Mouse (Mus musculus) heart, embryonic 13.5 days (tissue): ENCODE measurements around the gene Cyp27b1. TPM values are rescaled to one million over a fixed set of nuclear protein-coding genes. Genes with fewer than 3 reads are reported as not detected.
"Not testable (repeated sequence)": the region's sequence is repeated elsewhere in the genome, so short reads cannot be mapped to it uniquely, and the experiment has no call there.

Source experiments
- ATAC-seq: fragments of 200-750 bp; cut with Nextera tagmentation; 2 replicates; pipeline ENCODE4 v1.8.0; 2017; ENCODE audit warnings: moderate TSS enrichment; ENCODE audit not compliant: insufficient number of reproducible peaks, low FRiP score, low TSS enrichment; ENCODE audit errors: extremely low read depth
- H3K27ac ChIP-seq: fragments of 300-500 bp; sonication (generic); replicated peaks from 2 replicates; pipeline ENCODE4 v1.5.1; 2015; ENCODE audit warnings: moderate library complexity, mild to moderate bottlenecking, inconsistent platforms
- H3K27me3 ChIP-seq: fragments of 300-500 bp; sonication (generic); replicated peaks from 2 replicates; pipeline ENCODE4 v1.6.1; 2015; ENCODE audit warnings: mild to moderate bottlenecking, inconsistent platforms
- H3K36me3 ChIP-seq: fragments of 300-500 bp; sonication (generic); 2 replicates; pipeline ENCODE4 v1.6.1; 2015; ENCODE audit warnings: mild to moderate bottlenecking, inconsistent platforms
- H3K4me1 ChIP-seq: fragments of 300-500 bp; sonication (generic); 2 replicates; pipeline ENCODE4 v1.6.1; 2015; ENCODE audit warnings: inconsistent platforms
- H3K4me2 ChIP-seq: fragments of 300-500 bp; sonication (generic); 2 replicates; pipeline ENCODE4 v1.6.1; 2015; ENCODE audit warnings: inconsistent platforms, mild to moderate bottlenecking, moderate library complexity
- H3K4me3 ChIP-seq: fragments of 300-500 bp; sonication (generic); 2 replicates; pipeline ENCODE4 v1.5.1; 2015; ENCODE audit warnings: moderate library complexity, mild to moderate bottlenecking, inconsistent platforms
- H3K9ac ChIP-seq: fragments of 300-500 bp; sonication (generic); 2 replicates; pipeline ENCODE4 v1.6.1; 2015; ENCODE audit warnings: inconsistent platforms, mild to moderate bottlenecking, moderate library complexity
- H3K9me3 ChIP-seq: fragments of 300-500 bp; sonication (generic); 2 replicates; pipeline ENCODE4 v1.6.1; 2016; ENCODE audit warnings: inconsistent platforms
- WGBS: fragments of 180-500 bp; shearing (Covaris S2); methylation state at CpG from one replicate; pipeline ENCODE4 v1.1.7; 2015; ENCODE audit warnings: mixed read lengths; 5-methylcytosine and 5-hydroxymethylcytosine counted together
- polyA plus RNA-seq: library from polyadenylated mRNA; unstranded; fragments of >200 nt; fragmentation: Nextera tagmentation; extraction: Ambion mirVana; gene quantifications from 2 replicates; pipeline ENCODE4 v1.2.1, GENCODE M21; 2015

Gene Cyp27b1
- polyA plus RNA-seq, 1 experiment from 2014 or later, result 0.21 TPM

GRCm38 (mm10) chr10:127072270-127072669 lies 24.2 kb downstream of the Cyp27b1 start:
- 76% methylated on average over 4 of the region's 4 CpGs for WGBS
- not testable (repeated sequence) for ATAC-seq, H3K9ac ChIP-seq, H3K9me3 ChIP-seq, H3K4me3 ChIP-seq, H3K4me2 ChIP-seq, H3K27ac ChIP-seq
- Histone ChIP-seq H3K4me1 (peaks cover 20% of the 10 kb centered on the region), H3K36me3 (peaks cover 15% of the 10 kb centered on the region), H3K27me3 (peaks cover 31% of the 10 kb centered on the region)

- WGBS, result 70% methylated on average over 2 of the region's 2 CpGs
- not testable (repeated sequence) for H3K27ac ChIP-seq, H3K9ac ChIP-seq, ATAC-seq, H3K4me2 ChIP-seq, H3K36me3 ChIP-seq, H3K9me3 ChIP-seq, H3K4me3 ChIP-seq
- Histone ChIP-seq H3K27me3 (peaks cover 38% of the 10 kb centered on the region), H3K4me1 (peaks cover 20% of the 10 kb centered on the region)
Measured at GRCm38 (mm10) chr10:127072969-127073368, 24.9 kb downstream of the Cyp27b1 start.

- no peak overlapping the region for H3K4me2 ChIP-seq
- WGBS, result 84% methylated on average over 1 of the region's 1 CpGs
- no peaks in the 10 kb centered on the region for H3K9me3 ChIP-seq
- H3K27ac ChIP-seq, result no peak overlapping the region
- peaks cover 22% of the 10 kb centered on the region for H3K4me1 ChIP-seq
- no peak overlapping the region for H3K4me3 ChIP-seq
- ATAC-seq, result no peak
- no peak overlapping the region for H3K9ac ChIP-seq
- no peaks in the 10 kb centered on the region for H3K36me3 ChIP-seq
- H3K27me3 ChIP-seq, result peaks cover 48% of the 10 kb centered on the region
Measured at GRCm38 (mm10) chr10:127073981-127074380, 25.9 kb downstream of the Cyp27b1 start.

- H3K9me3 ChIP-seq, result no peaks in the 10 kb centered on the region
- no peak within 1 kb of the TSS for H3K4me3 ChIP-seq
- no peak within 1 kb of the TSS for H3K4me2 ChIP-seq
- H3K4me1 ChIP-seq, result peaks cover 27% of the 10 kb centered on the region
- ATAC-seq, result no peak
- 53% methylated on average over 9 of the region's 9 CpGs for WGBS
- H3K36me3 ChIP-seq, result no peaks in the 10 kb centered on the region
- peaks cover 59% of the 10 kb centered on the region for H3K27me3 ChIP-seq
- no peak within 1 kb of the TSS for H3K27ac ChIP-seq
- no peak within 1 kb of the TSS for H3K9ac ChIP-seq
Measured at GRCm38 (mm10) chr10:127075080-127075479, 27.0 kb downstream of the Cyp27b1 start, which contains the start of gene Agap2. Agap2 (plus strand) TSS chr10:127075284.

GRCm38 (mm10) chr10:127075651-127076050 lies 27.6 kb downstream of the Cyp27b1 start:
- ATAC-seq, result no peak
- H3K9me3 ChIP-seq, result no peaks in the 10 kb centered on the region
- no peak overlapping the region for H3K4me3 ChIP-seq
- peaks cover 31% of the 10 kb centered on the region for H3K4me1 ChIP-seq
- H3K36me3 ChIP-seq, result no peaks in the 10 kb centered on the region
- no peak overlapping the region for H3K9ac ChIP-seq
- 60% methylated on average over 8 of the region's 8 CpGs for WGBS
- no peak overlapping the region for H3K4me2 ChIP-seq
- H3K27me3 ChIP-seq, result peaks cover 65% of the 10 kb centered on the region
- no peak overlapping the region for H3K27ac ChIP-seq

- no peak for ATAC-seq
- H3K27me3 ChIP-seq, result peaks cover 69% of the 10 kb centered on the region
- no peaks in the 10 kb centered on the region for H3K9me3 ChIP-seq
- H3K4me2 ChIP-seq, result no peak overlapping the region
- H3K4me3 ChIP-seq, result no peak overlapping the region
- H3K9ac ChIP-seq, result no peak overlapping the region
- 30% methylated on average over 4 of the region's 4 CpGs for WGBS
- H3K27ac ChIP-seq, result no peak overlapping the region
- peaks cover 32% of the 10 kb centered on the region for H3K4me1 ChIP-seq
- H3K36me3 ChIP-seq, result no peaks in the 10 kb centered on the region
Measured at GRCm38 (mm10) chr10:127076082-127076481, 28.0 kb downstream of the Cyp27b1 start.

- H3K27ac ChIP-seq, result no peak overlapping the region
- H3K27me3 ChIP-seq, result peaks cover 83% of the 10 kb centered on the region
- no peaks in the 10 kb centered on the region for H3K36me3 ChIP-seq
- H3K4me3 ChIP-seq, result no peak overlapping the region
- 9% methylated on average over 10 of the region's 10 CpGs for WGBS
- peaks cover 40% of the 10 kb centered on the region for H3K4me1 ChIP-seq
- no peak overlapping the region for H3K9ac ChIP-seq
- no peak for ATAC-seq
- H3K4me2 ChIP-seq, result no peak overlapping the region
- H3K9me3 ChIP-seq, result no peaks in the 10 kb centered on the region
Measured at GRCm38 (mm10) chr10:127077515-127077914, 29.5 kb downstream of the Cyp27b1 start.

GRCm38 (mm10) chr10:127078001-127078676 lies 30.1 kb downstream of the Cyp27b1 start:
- peak overlapping the region; percentile 76 for H3K4me2 ChIP-seq

GRCm38 (mm10) chr10:127078677-127079575 lies 30.9 kb downstream of the Cyp27b1 start:
- peak overlapping the region; percentile 69 for H3K9ac ChIP-seq
- H3K36me3 ChIP-seq, result no peaks in the 10 kb centered on the region
- H3K4me1 ChIP-seq, result peaks cover 40% of the 10 kb centered on the region

More at GRCm38 (mm10) chr10:127078001-127078676, 30.1 kb downstream of the Cyp27b1 start:
- H3K4me1 ChIP-seq, result peaks cover 40% of the 10 kb centered on the region
- no peak overlapping the region for H3K27ac ChIP-seq
- H3K9me3 ChIP-seq, result no peaks in the 10 kb centered on the region
- peaks cover 90% of the 10 kb centered on the region for H3K27me3 ChIP-seq
- H3K9ac ChIP-seq, result no peak overlapping the region
- H3K4me3 ChIP-seq, result peak overlapping the region; percentile 53
- ATAC-seq, result no peak
- H3K36me3 ChIP-seq, result no peaks in the 10 kb centered on the region
- WGBS, result 8% methylated on average over 12 of the region's 12 CpGs

GRCm38 (mm10) chr10:127079665-127080391 lies 31.8 kb downstream of the Cyp27b1 start:
- H3K27ac ChIP-seq, result no peak overlapping the region
- H3K36me3 ChIP-seq, result no peaks in the 10 kb centered on the region
- ATAC-seq, result no peak
- H3K4me3 ChIP-seq, result peak overlapping the region; percentile 53
- H3K4me1 ChIP-seq, result peaks cover 40% of the 10 kb centered on the region
- WGBS, result 4% methylated on average over 65 of the region's 70 CpGs
- peak overlapping the region; percentile 76 for H3K4me2 ChIP-seq
- H3K27me3 ChIP-seq, result peaks cover 100% of the 10 kb centered on the region
- no peaks in the 10 kb centered on the region for H3K9me3 ChIP-seq
- H3K9ac ChIP-seq, result peak overlapping the region; percentile 69

More at GRCm38 (mm10) chr10:127078677-127079575, 30.9 kb downstream of the Cyp27b1 start:
- WGBS, result 1% methylated on average over 32 of the region's 49 CpGs
- no peaks in the 10 kb centered on the region for H3K9me3 ChIP-seq
- no peak overlapping the region for H3K27ac ChIP-seq
- peaks cover 93% of the 10 kb centered on the region for H3K27me3 ChIP-seq
- H3K4me2 ChIP-seq, result peak overlapping the region; percentile 76
- peak overlapping the region; percentile 53 for H3K4me3 ChIP-seq
- no peak for ATAC-seq
